Mouse (Mus musculus): ENCODE results near the gene E130311K13Rik. TPM values are rescaled to one million over a fixed set of nuclear protein-coding genes. Genes with fewer than 3 reads are reported as not detected.

E130311K13Rik gene
- polyA plus RNA-seq, 1 experiment from 2014 or later = 3.1 TPM

DNA sequence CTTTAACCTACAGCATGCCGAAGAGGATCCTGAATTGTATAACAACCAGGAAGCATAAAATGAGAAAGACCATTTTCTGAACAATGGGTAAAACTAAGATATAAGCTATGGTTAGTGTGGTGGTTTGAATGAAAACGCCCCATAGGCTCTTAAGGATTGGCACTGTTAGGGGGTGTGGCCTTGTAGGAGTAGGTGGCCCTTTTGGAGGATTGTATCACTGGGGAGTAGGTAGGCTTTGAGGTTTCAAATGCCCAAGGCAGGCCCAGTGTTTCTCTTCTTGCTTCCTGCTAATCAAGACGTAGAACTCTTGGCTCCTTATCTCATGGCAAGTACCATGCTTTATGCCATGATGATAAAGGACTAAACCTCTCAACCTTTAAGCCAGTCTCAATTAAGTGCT, 20.6 kb upstream of the E130311K13Rik start:
- H3K27ac ChIP-seq (ENCODE audit: low read depth, low read length) = no peak overlapping the region
- 85% methylated on average over 3 of the region's 3 CpGs for WGBS
- no peak overlapping the region for H3K4me3 ChIP-seq (ENCODE audit: low read depth, low read length)
- H3K36me3 ChIP-seq (ENCODE audit: control insufficient read depth, insufficient read depth, low read length) = no peaks in the 10 kb centered on the region
- DNase-seq (ENCODE audit: low spot score) = no peak
- no peak for ATAC-seq (ENCODE audit: insufficient read depth, low FRiP score, low TSS enrichment)
- no peaks in the 10 kb centered on the region for H3K27me3 ChIP-seq (ENCODE audit: control insufficient read depth, insufficient read depth, low read length)
- H3K9me3 ChIP-seq (ENCODE audit: control insufficient read depth, low read length) = no peaks in the 10 kb centered on the region
- H3K4me2 ChIP-seq (ENCODE audit: low read depth) = no peak overlapping the region
- H3K4me1 ChIP-seq (ENCODE audit: control insufficient read depth, insufficient read depth, low read length) = no peaks in the 10 kb centered on the region
- no peak overlapping the region for H3K9ac ChIP-seq (ENCODE audit: low read length)

DNA sequence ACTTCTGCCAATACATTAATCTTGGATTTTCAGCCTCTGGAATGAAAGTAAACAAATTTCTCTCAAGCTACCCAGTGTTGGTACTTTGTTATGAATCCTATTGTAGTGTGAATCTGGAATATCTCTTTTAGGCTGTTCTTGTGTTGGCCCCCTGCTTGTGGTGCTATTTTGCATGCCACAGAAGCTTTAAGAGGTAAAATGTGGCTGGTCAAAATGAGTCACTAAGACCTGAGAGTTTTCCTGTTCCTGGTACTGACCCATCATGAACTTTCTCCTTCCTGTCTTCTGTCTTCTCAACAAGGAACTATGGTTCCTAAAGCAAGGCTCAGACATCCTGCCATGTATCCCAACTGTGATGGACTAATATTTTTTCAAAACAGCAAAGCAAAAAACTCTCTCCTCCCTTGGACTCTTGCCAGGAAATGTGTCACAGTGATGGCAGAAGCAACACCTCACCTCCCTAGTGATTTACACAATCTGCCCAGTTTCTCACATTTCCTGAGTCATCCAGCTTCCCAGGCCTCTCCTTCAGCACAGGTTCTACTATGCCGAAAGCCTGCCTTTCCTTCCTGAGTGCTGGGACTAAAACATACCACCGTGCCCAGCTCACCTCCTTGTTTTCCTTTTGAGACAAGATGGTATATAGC, 12.1 kb upstream of the E130311K13Rik start:
- DNase-seq (ENCODE audit: low spot score) (no peak), ATAC-seq (ENCODE audit: insufficient read depth, low FRiP score, low TSS enrichment) (no peak)
- no peak overlapping the region for H3K27ac ChIP-seq (ENCODE audit: low read depth, low read length)
- no peak overlapping the region for H3K4me3 ChIP-seq (ENCODE audit: low read depth, low read length)
- H3K9me3 ChIP-seq (ENCODE audit: control insufficient read depth, low read length) = no peaks in the 10 kb centered on the region
- 94% methylated on average over 2 of the region's 2 CpGs for WGBS
- no peaks in the 10 kb centered on the region for H3K4me1 ChIP-seq (ENCODE audit: control insufficient read depth, insufficient read depth, low read length)
- H3K27me3 ChIP-seq (ENCODE audit: control insufficient read depth, insufficient read depth, low read length) = no peaks in the 10 kb centered on the region
- H3K36me3 ChIP-seq (ENCODE audit: control insufficient read depth, insufficient read depth, low read length) = no peaks in the 10 kb centered on the region
- no peak overlapping the region for H3K9ac ChIP-seq (ENCODE audit: low read length)
- H3K4me2 ChIP-seq (ENCODE audit: low read depth) = no peak overlapping the region

DNA sequence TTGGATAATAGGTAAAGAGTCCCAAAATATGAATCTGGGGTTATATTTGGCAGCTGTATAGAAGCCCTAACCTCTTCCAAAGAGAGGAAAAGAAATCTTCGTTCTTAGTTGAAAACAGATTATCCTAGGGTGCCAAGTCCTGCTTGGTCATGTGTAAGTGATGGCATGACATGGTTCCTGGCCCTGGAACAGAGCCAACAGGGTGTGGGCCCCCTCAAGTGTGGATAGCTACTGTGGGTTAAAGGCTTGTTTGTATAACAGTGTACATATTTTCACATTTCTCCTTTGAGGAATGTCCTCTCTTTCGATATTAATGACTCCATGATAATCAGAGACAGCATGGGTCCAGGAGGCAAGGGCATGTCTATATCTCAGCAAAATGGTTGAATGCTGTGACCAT, 9.7 kb upstream of the E130311K13Rik start:
- no peak overlapping the region for H3K4me3 ChIP-seq (ENCODE audit: low read depth, low read length)
- no peaks in the 10 kb centered on the region for H3K9me3 ChIP-seq (ENCODE audit: control insufficient read depth, low read length)
- H3K9ac ChIP-seq (ENCODE audit: low read length) = no peak overlapping the region
- no peaks in the 10 kb centered on the region for H3K27me3 ChIP-seq (ENCODE audit: control insufficient read depth, insufficient read depth, low read length)
- no peak overlapping the region for H3K27ac ChIP-seq (ENCODE audit: low read depth, low read length)
- ATAC-seq (ENCODE audit: insufficient read depth, low FRiP score, low TSS enrichment) (no peak), DNase-seq (ENCODE audit: low spot score) (no peak)
- H3K4me1 ChIP-seq (ENCODE audit: control insufficient read depth, insufficient read depth, low read length) = no peaks in the 10 kb centered on the region
- H3K4me2 ChIP-seq (ENCODE audit: low read depth) = no peak overlapping the region
- H3K36me3 ChIP-seq (ENCODE audit: control insufficient read depth, insufficient read depth, low read length) = no peaks in the 10 kb centered on the region
- 94% methylated on average over 2 of the region's 2 CpGs for WGBS

DNA sequence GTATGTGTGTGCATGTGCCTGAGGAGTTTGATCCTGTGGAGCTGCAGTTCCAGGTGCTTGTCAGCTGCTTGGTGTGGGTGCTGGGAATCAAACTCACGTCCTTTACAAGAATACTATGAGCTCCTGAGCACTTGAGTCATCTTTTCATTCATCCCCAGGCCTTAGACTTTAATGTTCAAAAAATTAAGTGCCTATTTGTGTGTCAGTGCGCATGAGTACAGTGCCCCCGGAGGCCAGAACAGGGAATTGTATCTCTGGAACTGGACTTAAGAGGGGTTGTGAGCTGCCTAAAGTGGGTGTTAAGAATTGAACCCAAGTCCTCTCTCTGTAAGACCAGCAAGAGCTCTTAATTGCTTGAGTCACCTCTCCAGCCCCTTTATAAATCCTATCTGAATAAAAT, 9.6 kb downstream of the E130311K13Rik start:
- Histone ChIP-seq H3K9me3 (ENCODE audit: control insufficient read depth, low read length) (no peaks in the 10 kb centered on the region), H3K27me3 (ENCODE audit: control insufficient read depth, insufficient read depth, low read length) (no peaks in the 10 kb centered on the region), H3K4me2 (ENCODE audit: low read depth) (no peak overlapping the region), H3K27ac (ENCODE audit: low read depth, low read length) (no peak overlapping the region), H3K4me3 (ENCODE audit: low read depth, low read length) (no peak overlapping the region), H3K4me1 (ENCODE audit: control insufficient read depth, insufficient read depth, low read length) (no peaks in the 10 kb centered on the region), H3K9ac (ENCODE audit: low read length) (no peak overlapping the region), H3K36me3 (ENCODE audit: control insufficient read depth, insufficient read depth, low read length) (no peaks in the 10 kb centered on the region)
- peak; percentile 43 for DNase-seq (ENCODE audit: low spot score)
- no peak for ATAC-seq (ENCODE audit: insufficient read depth, low FRiP score, low TSS enrichment)
- 61% methylated on average over 3 of the region's 3 CpGs for WGBS

DNA sequence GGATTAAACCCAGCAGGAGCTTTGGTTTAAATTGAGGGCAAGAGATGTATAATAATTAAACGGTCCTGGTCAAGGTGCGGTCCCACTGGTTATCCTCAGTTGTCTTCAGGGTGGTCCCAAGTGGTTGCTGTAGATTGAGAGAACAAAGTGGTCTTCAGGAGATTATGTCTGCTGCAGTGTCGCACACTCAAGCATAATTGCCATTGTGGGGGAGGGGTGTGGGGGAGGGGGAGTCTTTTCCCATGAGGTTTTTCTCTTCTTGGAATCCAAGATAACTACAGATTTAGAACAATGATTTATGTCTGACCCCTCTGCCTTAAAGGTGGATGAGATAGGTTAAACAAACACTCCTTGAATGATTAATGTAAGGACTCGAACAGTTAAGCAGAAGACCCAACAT, 19.0 kb downstream of the E130311K13Rik start:
- Histone ChIP-seq H3K9ac (ENCODE audit: low read length) (no peak overlapping the region), H3K4me1 (ENCODE audit: control insufficient read depth, insufficient read depth, low read length) (no peaks in the 10 kb centered on the region), H3K4me2 (ENCODE audit: low read depth) (no peak overlapping the region), H3K9me3 (ENCODE audit: control insufficient read depth, low read length) (no peaks in the 10 kb centered on the region), H3K36me3 (ENCODE audit: control insufficient read depth, insufficient read depth, low read length) (no peaks in the 10 kb centered on the region), H3K4me3 (ENCODE audit: low read depth, low read length) (no peak overlapping the region), H3K27ac (ENCODE audit: low read depth, low read length) (no peak overlapping the region), H3K27me3 (ENCODE audit: control insufficient read depth, insufficient read depth, low read length) (no peaks in the 10 kb centered on the region)
- 77% methylated on average over 4 of the region's 4 CpGs for WGBS
- DNase-seq (ENCODE audit: low spot score) = no peak
- ATAC-seq (ENCODE audit: insufficient read depth, low FRiP score, low TSS enrichment) = no peak

DNA sequence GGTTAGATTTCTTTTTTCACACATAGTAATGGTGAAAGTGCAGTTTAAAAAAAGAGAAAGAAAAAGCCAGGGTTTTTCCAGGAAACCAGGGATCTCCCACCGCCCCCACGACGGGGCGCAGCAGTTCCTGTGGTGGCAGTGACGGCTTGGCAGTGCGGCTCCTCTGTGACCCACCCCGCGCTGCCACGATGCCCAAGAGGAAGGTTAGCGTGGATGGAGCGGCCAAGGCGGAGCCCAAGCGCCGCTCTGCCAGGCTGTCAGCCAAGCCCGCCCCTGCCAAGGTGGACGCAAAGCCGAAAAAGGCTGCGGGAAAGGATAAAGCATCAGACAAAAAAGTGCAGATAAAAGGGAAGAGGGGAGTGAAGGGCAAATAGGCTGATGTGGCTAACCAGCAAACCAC, 24.0 kb downstream of the E130311K13Rik start:
- ATAC-seq (ENCODE audit: insufficient read depth, low FRiP score, low TSS enrichment) (no peak), DNase-seq (ENCODE audit: low spot score) (no peak)
- peak overlapping the region; percentile 60 for H3K4me2 ChIP-seq (ENCODE audit: low read depth)
- H3K27ac ChIP-seq (ENCODE audit: low read depth, low read length) = no peak overlapping the region
- under 1% methylated on average over 18 of the region's 18 CpGs for WGBS
- no peaks in the 10 kb centered on the region for H3K36me3 ChIP-seq (ENCODE audit: control insufficient read depth, insufficient read depth, low read length)
- H3K4me1 ChIP-seq (ENCODE audit: control insufficient read depth, insufficient read depth, low read length) = no peaks in the 10 kb centered on the region
- H3K27me3 ChIP-seq (ENCODE audit: control insufficient read depth, insufficient read depth, low read length) = no peaks in the 10 kb centered on the region
- peak overlapping the region; percentile 29 for H3K4me3 ChIP-seq (ENCODE audit: low read depth, low read length)
- H3K9me3 ChIP-seq (ENCODE audit: control insufficient read depth, low read length) = no peaks in the 10 kb centered on the region
- H3K9ac ChIP-seq (ENCODE audit: low read length) = peak overlapping the region; percentile 58

DNA sequence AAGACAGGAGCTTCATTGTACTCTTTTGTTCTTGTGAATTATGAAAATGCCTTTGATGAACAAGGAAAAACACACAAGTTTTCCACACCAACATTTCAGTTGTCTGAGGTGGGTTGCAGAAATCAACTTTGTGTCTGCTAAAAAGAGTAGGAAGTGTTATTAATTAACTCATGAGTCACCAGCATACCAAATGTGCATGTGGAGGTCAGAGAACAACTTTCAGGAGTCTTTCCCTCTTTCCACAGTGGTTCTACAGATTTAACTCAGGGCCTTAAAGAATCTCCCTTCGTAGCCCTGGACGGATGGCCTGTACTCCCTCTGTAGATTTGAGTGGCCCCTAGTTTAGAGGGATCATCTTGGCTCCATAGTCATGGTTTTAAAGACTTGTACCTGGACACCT, 25.1 kb downstream of the E130311K13Rik start:
- Histone ChIP-seq H3K4me3 (ENCODE audit: low read depth, low read length) (no peak overlapping the region), H3K36me3 (ENCODE audit: control insufficient read depth, insufficient read depth, low read length) (no peaks in the 10 kb centered on the region), H3K27me3 (ENCODE audit: control insufficient read depth, insufficient read depth, low read length) (no peaks in the 10 kb centered on the region), H3K4me1 (ENCODE audit: control insufficient read depth, insufficient read depth, low read length) (no peaks in the 10 kb centered on the region), H3K9ac (ENCODE audit: low read length) (no peak overlapping the region), H3K9me3 (ENCODE audit: control insufficient read depth, low read length) (no peaks in the 10 kb centered on the region), H3K4me2 (ENCODE audit: low read depth) (no peak overlapping the region), H3K27ac (ENCODE audit: low read depth, low read length) (no peak overlapping the region)
- 73% methylated on average over 2 of the region's 2 CpGs for WGBS
- DNase-seq (ENCODE audit: low spot score) = no peak
- no peak for ATAC-seq (ENCODE audit: insufficient read depth, low FRiP score, low TSS enrichment)

DNA sequence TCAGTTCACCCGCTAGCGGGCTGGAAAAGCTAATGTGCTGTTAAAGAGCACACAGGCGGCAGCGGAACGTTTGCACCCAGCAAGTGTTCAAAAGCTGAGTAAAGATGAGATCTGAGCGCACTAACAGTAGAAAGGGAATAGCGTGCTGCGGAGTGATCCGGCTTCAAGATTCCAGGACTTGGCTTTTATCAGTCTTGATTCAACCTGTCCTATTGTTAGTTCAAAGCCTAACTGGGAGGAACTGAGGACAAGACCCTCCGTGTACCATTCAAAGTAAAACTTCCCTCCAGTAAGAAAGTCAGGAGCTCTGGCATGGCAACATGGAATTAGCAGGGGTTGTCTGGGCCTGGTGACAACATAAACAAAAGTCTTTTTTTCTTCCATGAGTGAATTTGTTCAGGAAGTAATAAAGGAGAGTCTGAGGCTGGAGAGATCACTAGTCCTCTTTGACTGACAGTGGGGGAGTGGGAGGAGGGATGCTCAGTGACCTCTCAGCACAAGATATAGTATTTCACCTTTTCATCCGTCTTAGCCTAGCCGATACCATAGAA, 29.2 kb downstream of the E130311K13Rik start:
- peak overlapping the region; percentile 16 for H3K4me3 ChIP-seq (ENCODE audit: low read depth, low read length)
- H3K4me2 ChIP-seq (ENCODE audit: low read depth) = peak overlapping the region; percentile 85
- WGBS = under 1% methylated on average over 12 of the region's 12 CpGs
- H3K27me3 ChIP-seq (ENCODE audit: control insufficient read depth, insufficient read depth, low read length) = no peaks in the 10 kb centered on the region
- peaks cover 10% of the 10 kb centered on the region; the same call in 1 of the 2 replicates for H3K4me1 ChIP-seq (ENCODE audit: control insufficient read depth, insufficient read depth, low read length)
- H3K27ac ChIP-seq (ENCODE audit: low read depth, low read length) = peak overlapping the region; percentile 55; the same call in 1 of the 2 replicates
- peak; percentile 38 for DNase-seq (ENCODE audit: low spot score)
- no peaks in the 10 kb centered on the region for H3K36me3 ChIP-seq (ENCODE audit: control insufficient read depth, insufficient read depth, low read length)
- ATAC-seq (ENCODE audit: insufficient read depth, low FRiP score, low TSS enrichment) = peak; percentile 11; the same call in 1 of the 2 replicates
- H3K9ac ChIP-seq (ENCODE audit: low read length) = no peak overlapping the region
- H3K9me3 ChIP-seq (ENCODE audit: control insufficient read depth, low read length) = no peaks in the 10 kb centered on the region

DNA sequence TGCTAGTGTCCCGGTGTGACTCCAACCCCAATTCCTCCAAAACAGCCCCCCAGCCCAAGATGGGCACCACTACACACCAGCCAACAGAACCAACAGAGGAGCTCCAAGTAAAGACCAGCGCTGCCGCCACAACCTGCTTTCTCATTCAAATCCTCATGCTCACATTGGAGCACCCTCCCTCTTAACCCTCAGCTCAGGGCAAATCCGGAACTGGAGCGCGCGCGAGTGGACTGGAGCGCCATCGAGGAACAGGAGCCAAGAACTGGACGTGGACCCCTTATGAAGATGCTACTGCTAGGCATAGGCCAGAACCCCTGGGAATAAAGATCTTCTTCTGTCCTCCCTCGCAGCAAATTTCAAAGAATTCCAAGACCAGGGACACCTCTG, 30.0 kb downstream of the E130311K13Rik start, which contains the start of gene Plch1:
Plch1 (minus strand) TSS at position 164 of the 387 bp plus-strand sequence.
- Histone ChIP-seq H3K9ac (ENCODE audit: low read length) (peak within 1 kb of the TSS; percentile 83), H3K27ac (ENCODE audit: low read depth, low read length) (peak within 1 kb of the TSS; percentile 91), H3K4me3 (ENCODE audit: low read depth, low read length) (peak within 1 kb of the TSS; percentile 83), H3K27me3 (ENCODE audit: control insufficient read depth, insufficient read depth, low read length) (no peaks in the 10 kb centered on the region), H3K36me3 (ENCODE audit: control insufficient read depth, insufficient read depth, low read length) (no peaks in the 10 kb centered on the region), H3K4me1 (ENCODE audit: control insufficient read depth, insufficient read depth, low read length) (peaks cover 14% of the 10 kb centered on the region; the same call in 1 of the 2 replicates), H3K4me2 (ENCODE audit: low read depth) (peak within 1 kb of the TSS; percentile 85), H3K9me3 (ENCODE audit: control insufficient read depth, low read length) (no peaks in the 10 kb centered on the region)
- DNase-seq (ENCODE audit: low spot score) = peak; percentile 89
- WGBS = 1% methylated on average over 12 of the region's 12 CpGs
- ATAC-seq (ENCODE audit: insufficient read depth, low FRiP score, low TSS enrichment) = peak; percentile 67

All from neural tube, embryonic 11.5 days (tissue).